Mouse (Mus musculus) liver, postnatal 0 days (tissue): Measurements from ENCODE around the gene Sh3gl1.

Experiments used
- CTCF ChIP-seq: sonication (generic); IDR thresholded peaks from 2 replicates; pipeline ENCODE4 v1.5.1; 2016; ENCODE audit warnings: antibody characterized with exemption, low read depth
- EP300 ChIP-seq: IDR thresholded peaks from 2 replicates; pipeline ENCODE4 v1.6.1; 2016; ENCODE audit warnings: antibody characterized with exemption, low read depth, mild to moderate bottlenecking

DNA sequence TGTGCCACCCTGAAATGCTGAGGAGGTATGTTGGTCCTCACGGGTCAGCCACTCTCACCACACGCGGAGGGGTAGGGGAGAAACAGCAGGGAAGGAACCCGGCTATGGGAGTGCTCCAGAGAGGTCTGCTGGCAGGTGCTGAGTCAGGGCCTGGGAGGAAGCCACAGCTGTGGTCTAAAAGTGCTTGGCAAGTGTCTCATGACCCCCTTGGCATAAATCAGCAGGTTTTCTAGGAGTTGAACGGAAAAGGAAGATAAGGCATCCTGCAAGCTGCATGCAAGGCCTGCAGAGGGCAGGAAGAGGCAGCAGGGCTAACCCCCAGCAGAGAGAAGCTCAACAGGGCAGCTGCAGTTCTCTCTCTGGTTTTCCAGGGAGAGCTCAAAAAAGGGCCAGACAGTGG, 5.5 kb downstream of the Sh3gl1 start:
- TF ChIP-seq CTCF, result peak; percentile 54
- peak; percentile 60 for TF ChIP-seq EP300
